Mouse (Mus musculus) liver, adult 2 months (tissue): ENCODE measurements around the gene Ube4b.

ENCODE experiments used
- CTCF ChIP-seq: fragments of 200-500 bp; IDR thresholded peaks from 2 replicates; pipeline ENCODE4 v1.5.1; 2011; ENCODE audit warnings: low read depth, low read length, control low read depth
- POLR2A ChIP-seq: fragments of 200-500 bp; IDR thresholded peaks from 2 replicates; pipeline ENCODE4 v1.6.1; 2011; ENCODE audit warnings: low read length, control low read depth; ENCODE audit not compliant: insufficient read depth; ENCODE audit errors: extremely low read depth

DNA sequence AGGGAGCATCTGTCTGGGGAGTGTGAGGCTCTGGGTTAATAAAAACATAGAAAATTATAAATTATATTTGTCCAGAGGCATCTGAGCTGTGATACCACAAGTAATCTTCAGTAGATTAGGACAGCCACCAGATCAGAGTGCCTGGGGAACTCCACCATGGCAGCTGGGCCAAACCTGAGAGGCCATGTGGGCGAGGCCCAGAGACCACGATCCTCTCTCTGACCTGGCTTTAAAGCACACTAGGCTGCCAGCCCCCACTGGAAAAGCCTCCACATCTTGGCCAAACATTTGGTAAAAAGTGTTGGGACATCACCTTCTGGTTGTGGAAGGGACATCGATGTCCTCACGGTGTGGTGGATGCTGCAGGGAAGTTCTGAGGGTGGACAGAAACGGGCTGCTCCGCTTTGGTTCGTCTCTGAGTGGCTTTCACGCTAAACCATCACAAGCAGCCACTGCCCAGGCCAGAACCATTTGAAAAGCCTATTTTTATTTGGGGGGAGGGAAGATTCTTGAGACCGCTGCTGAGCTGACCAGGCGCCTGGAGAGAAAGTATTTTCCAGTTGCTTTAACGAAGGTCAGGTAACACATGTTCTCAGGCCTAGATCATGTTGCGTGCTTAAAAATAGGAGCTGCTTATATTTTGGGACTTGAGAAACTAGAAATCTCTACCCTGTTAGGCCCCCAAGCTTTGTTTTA lies 112.8 kb downstream of the Ube4b start:
- TF ChIP-seq POLR2A (no peak), CTCF (no peak)
